Mouse (Mus musculus) liver, embryonic 15.5 days (tissue): ENCODE data around the gene Zrsr1. TPM values are rescaled to one million over a fixed set of nuclear protein-coding genes. Genes with fewer than 3 reads are reported as not detected.

Source experiments
- ATAC-seq: fragments of 200-750 bp; cut with Nextera tagmentation; 2 replicates; pipeline ENCODE4 v1.8.0; 2017; ENCODE audit warnings: moderate number of reproducible peaks, mild to moderate bottlenecking, moderate library complexity; ENCODE audit not compliant: insufficient read depth
- H3K27ac ChIP-seq: fragments of 300-500 bp; sonication (generic); replicated peaks from 2 replicates; pipeline ENCODE4 v1.5.1; 2015; ENCODE audit warnings: mild to moderate bottlenecking, inconsistent platforms
- H3K27me3 ChIP-seq: fragments of 300-500 bp; sonication (generic); 2 replicates; pipeline ENCODE4 v1.6.1; 2015; ENCODE audit warnings: mild to moderate bottlenecking, inconsistent platforms
- H3K36me3 ChIP-seq: fragments of 300-500 bp; sonication (generic); replicated peaks from 2 replicates; pipeline ENCODE4 v1.6.1; 2015; ENCODE audit warnings: moderate library complexity, mild to moderate bottlenecking, inconsistent platforms
- H3K4me1 ChIP-seq: fragments of 300-500 bp; sonication (generic); replicated peaks from 2 replicates; pipeline ENCODE4 v1.6.1; 2015; ENCODE audit warnings: inconsistent platforms
- H3K4me2 ChIP-seq: fragments of 300-500 bp; sonication (generic); 2 replicates; pipeline ENCODE4 v1.6.1; 2015; ENCODE audit warnings: moderate library complexity, mild to moderate bottlenecking, inconsistent platforms
- H3K4me3 ChIP-seq: fragments of 300-500 bp; sonication (generic); replicated peaks from 2 replicates; pipeline ENCODE4 v1.5.1; 2015; ENCODE audit warnings: mild to moderate bottlenecking, inconsistent platforms
- H3K9ac ChIP-seq: fragments of 300-500 bp; sonication (generic); 2 replicates; pipeline ENCODE4 v1.6.1; 2015; ENCODE audit warnings: moderate library complexity, mild to moderate bottlenecking, inconsistent platforms
- H3K9me3 ChIP-seq: fragments of 300-500 bp; sonication (generic); replicated peaks from 2 replicates; pipeline ENCODE4 v1.6.1; 2016; ENCODE audit warnings: inconsistent platforms
- WGBS: fragments of 180-500 bp; shearing (Covaris S2); methylation state at CpG from one replicate; pipeline ENCODE4 v1.1.7; 2015; ENCODE audit warnings: mixed read lengths; ENCODE audit not compliant: insufficient replicate concordance; 5-methylcytosine and 5-hydroxymethylcytosine counted together
- polyA plus RNA-seq: library from polyadenylated mRNA; unstranded; fragments of >200 nt; fragmentation: Nextera tagmentation; extraction: Ambion mirVana; gene quantifications from 2 replicates; pipeline ENCODE4 v1.2.1, GENCODE M21; 2015

Gene Zrsr1
- polyA plus RNA-seq, 1 experiment from 2014 or later = 2.6 TPM

- peak overlapping the region; percentile 74 for H3K4me3 ChIP-seq
- peak overlapping the region; percentile 74 for H3K9ac ChIP-seq
- H3K4me1 ChIP-seq = peaks cover 26% of the 10 kb centered on the region
- H3K27me3 ChIP-seq = no peaks in the 10 kb centered on the region
- H3K27ac ChIP-seq = peak overlapping the region; percentile 85
- H3K36me3 ChIP-seq = peaks cover 15% of the 10 kb centered on the region
- WGBS = 55% methylated on average over 1 of the region's 1 CpGs
- no peaks in the 10 kb centered on the region for H3K9me3 ChIP-seq
- ATAC-seq = no peak
- peak overlapping the region; percentile 82 for H3K4me2 ChIP-seq
Observed at GRCm38 (mm10) chr11:22989786-22990185, 18.0 kb downstream of the Zrsr1 start.

GRCm38 (mm10) chr11:22990393-22991126 lies 18.8 kb downstream of the Zrsr1 start, which contains the start of gene Cct4:
Cct4 (plus strand) TSS chr11:22990519.
- peak within 1 kb of the TSS; percentile 74 for H3K9ac ChIP-seq
- no peaks in the 10 kb centered on the region for H3K9me3 ChIP-seq
- under 1% methylated on average over 66 of the region's 66 CpGs for WGBS
- peak within 1 kb of the TSS; percentile 85 for H3K27ac ChIP-seq
- no peaks in the 10 kb centered on the region for H3K27me3 ChIP-seq
- H3K4me2 ChIP-seq = peak within 1 kb of the TSS; percentile 82
- peak; percentile 97 for ATAC-seq
- peak within 1 kb of the TSS; percentile 74 for H3K4me3 ChIP-seq
- H3K36me3 ChIP-seq = peaks cover 23% of the 10 kb centered on the region
- peaks cover 26% of the 10 kb centered on the region for H3K4me1 ChIP-seq

DNA sequence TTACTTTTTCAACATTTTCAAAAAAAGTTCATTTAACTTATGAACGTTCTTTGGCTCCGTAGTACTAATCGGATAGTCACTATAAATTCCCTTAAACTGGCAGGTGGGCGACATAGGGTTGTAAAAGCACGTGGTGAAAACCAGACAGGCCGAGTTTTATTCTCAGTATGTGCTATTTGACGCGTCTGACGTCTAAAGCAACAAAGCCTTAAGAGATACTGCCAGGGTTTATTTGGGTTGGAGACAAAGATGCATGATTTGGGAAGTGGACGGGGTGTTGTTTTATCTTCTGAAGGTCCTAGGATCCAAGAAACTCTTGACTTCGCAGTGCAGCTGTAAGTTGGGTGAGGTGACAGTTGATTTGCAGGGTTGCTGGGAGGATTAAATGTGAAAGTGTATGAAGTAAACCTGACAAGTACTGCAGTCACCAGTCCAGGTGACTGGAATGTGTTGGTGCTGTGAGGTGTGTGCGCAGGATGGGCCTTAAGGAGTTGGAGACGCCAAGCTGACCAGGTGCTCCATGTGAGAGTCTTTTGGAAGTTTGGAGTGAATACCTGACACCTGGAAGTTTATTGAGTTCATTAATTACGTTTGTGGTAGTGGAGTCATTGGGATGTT lies 19.5 kb downstream of the Zrsr1 start:
- Histone ChIP-seq H3K27me3 (no peaks in the 10 kb centered on the region), H3K4me2 (peak overlapping the region; percentile 82), H3K9me3 (no peaks in the 10 kb centered on the region), H3K27ac (peak overlapping the region; percentile 85), H3K9ac (peak overlapping the region; percentile 74), H3K36me3 (peaks cover 29% of the 10 kb centered on the region), H3K4me3 (peak overlapping the region; percentile 74), H3K4me1 (peaks cover 26% of the 10 kb centered on the region)
- 5% methylated on average over 14 of the region's 14 CpGs for WGBS
- no peak for ATAC-seq

DNA sequence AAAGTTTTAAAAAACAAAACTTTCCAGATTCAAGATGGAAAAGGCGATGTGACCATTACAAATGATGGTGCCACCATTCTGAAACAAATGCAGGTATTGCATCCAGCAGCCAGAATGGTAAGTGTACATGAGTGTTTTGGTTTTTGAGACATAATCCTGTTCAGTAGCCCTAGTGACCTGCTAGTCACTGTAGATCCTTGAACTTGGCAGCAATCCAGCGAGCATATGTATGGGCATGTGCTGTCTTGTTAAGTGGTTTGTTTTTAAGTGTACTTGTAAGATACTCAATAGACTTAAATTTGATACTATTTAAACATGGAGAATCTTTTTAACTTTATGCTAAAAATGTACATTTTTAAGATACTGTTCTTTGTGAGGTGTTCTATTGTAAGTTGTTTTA lies 22.5 kb downstream of the Zrsr1 start:
- Histone ChIP-seq H3K4me3 (no peak overlapping the region), H3K4me2 (no peak overlapping the region), H3K36me3 (peaks cover 47% of the 10 kb centered on the region), H3K27ac (no peak overlapping the region), H3K27me3 (no peaks in the 10 kb centered on the region), H3K9me3 (no peaks in the 10 kb centered on the region), H3K9ac (no peak overlapping the region), H3K4me1 (peaks cover 42% of the 10 kb centered on the region)
- 88% methylated on average over 2 of the region's 2 CpGs for WGBS
- no peak for ATAC-seq

DNA sequence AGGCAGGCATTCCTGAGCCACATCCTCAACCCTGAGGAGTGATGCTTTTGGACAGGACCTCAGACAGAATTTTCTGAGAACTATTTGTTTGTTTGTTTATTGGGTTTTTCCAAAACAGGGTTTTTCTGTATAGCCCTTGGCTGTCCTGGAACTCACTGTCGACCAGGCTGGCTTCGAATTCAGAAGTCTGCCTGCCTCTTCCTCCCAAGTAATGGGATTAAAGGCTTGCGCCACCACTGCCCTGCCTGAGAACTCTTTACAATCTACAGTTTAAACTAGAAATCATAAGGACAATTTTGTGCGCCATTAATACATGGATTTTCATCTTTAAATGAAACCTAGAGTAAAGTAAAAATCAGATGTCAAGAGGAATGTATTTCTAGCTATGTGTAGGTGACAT lies 23.7 kb downstream of the Zrsr1 start:
- H3K4me3 ChIP-seq = no peak overlapping the region
- H3K9me3 ChIP-seq = no peaks in the 10 kb centered on the region
- no peak overlapping the region for H3K9ac ChIP-seq
- WGBS = 89% methylated on average over 4 of the region's 4 CpGs
- H3K4me2 ChIP-seq = no peak overlapping the region
- H3K27ac ChIP-seq = no peak overlapping the region
- H3K36me3 ChIP-seq = peaks cover 59% of the 10 kb centered on the region
- H3K4me1 ChIP-seq = peaks cover 36% of the 10 kb centered on the region
- no peak for ATAC-seq
- no peaks in the 10 kb centered on the region for H3K27me3 ChIP-seq

DNA sequence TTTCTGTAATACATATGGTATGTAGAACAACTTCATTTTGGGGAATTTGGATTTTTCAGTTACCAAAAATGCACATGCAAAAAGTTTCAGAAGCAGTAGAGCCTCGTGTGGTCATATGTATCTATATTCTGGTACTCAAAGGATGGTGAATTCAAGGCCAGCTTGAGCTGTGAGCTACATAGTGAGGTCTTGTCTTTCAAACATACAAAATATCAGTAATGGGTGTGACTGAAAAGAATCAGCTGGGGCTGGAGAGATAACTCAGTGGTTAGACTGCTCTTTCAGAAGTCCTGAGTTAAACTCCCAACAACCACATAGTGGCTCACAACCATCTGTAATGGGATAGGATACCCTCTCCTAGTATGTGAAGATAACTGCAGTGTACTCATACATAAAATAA lies 26.5 kb downstream of the Zrsr1 start:
- Histone ChIP-seq H3K4me3 (no peak overlapping the region), H3K9ac (no peak overlapping the region), H3K4me2 (peak overlapping the region; percentile 52), H3K36me3 (peaks cover 80% of the 10 kb centered on the region), H3K9me3 (no peaks in the 10 kb centered on the region), H3K27me3 (no peaks in the 10 kb centered on the region), H3K4me1 (peaks cover 24% of the 10 kb centered on the region), H3K27ac (peak overlapping the region; percentile 68)
- ATAC-seq = peak; percentile 94
- WGBS = 35% methylated on average over 1 of the region's 1 CpGs

DNA sequence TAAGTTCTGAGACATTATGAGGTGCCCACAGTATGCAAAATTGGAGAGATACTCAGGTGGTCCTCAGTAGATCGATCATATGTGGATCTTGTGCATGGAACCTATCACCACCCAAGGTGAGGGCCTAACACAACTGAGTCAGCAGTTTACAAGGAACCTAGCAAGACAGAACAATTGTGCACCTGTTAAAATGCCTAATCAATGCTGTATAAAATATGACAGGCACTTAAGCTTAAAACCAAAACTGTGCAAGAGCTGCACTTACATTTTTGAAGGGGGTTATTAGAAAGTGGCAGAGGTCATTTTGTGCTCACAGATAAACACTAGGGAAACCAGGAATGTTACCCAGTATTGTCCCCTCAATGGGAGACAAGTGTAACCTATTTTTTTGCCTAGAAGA lies 33.5 kb downstream of the Zrsr1 start:
- H3K4me1 ChIP-seq = peaks cover 25% of the 10 kb centered on the region
- H3K27me3 ChIP-seq = no peaks in the 10 kb centered on the region
- H3K36me3 ChIP-seq = peaks cover 43% of the 10 kb centered on the region
- no peak overlapping the region for H3K4me3 ChIP-seq
- H3K9ac ChIP-seq = no peak overlapping the region
- H3K4me2 ChIP-seq = no peak overlapping the region
- no peak overlapping the region for H3K27ac ChIP-seq
- H3K9me3 ChIP-seq = no peaks in the 10 kb centered on the region
- WGBS = 74% methylated on average over 1 of the region's 1 CpGs
- no peak for ATAC-seq

GRCm38 (mm10) chr11:23007166-23007480 lies 35.3 kb downstream of the Zrsr1 start:
- peak overlapping the region; percentile 75 for H3K9ac ChIP-seq
- peak overlapping the region; percentile 90 for H3K27ac ChIP-seq
- peak overlapping the region; percentile 90 for H3K4me2 ChIP-seq
- H3K4me3 ChIP-seq = peak overlapping the region; percentile 65
- no peaks in the 10 kb centered on the region for H3K27me3 ChIP-seq
- H3K4me1 ChIP-seq = peaks cover 25% of the 10 kb centered on the region
- 4% methylated on average over 6 of the region's 6 CpGs for WGBS
- no peak; the same call in 1 of the 2 replicates for ATAC-seq
- H3K9me3 ChIP-seq = no peaks in the 10 kb centered on the region
- H3K36me3 ChIP-seq = peaks cover 27% of the 10 kb centered on the region

GRCm38 (mm10) chr11:23007481-23008180 lies 35.8 kb downstream of the Zrsr1 start, which contains the start of gene Fam161a:
Fam161a (plus strand) TSS chr11:23007531.
- H3K4me1 ChIP-seq = peaks cover 25% of the 10 kb centered on the region
- peaks cover 22% of the 10 kb centered on the region for H3K36me3 ChIP-seq
- peak within 1 kb of the TSS; percentile 90 for H3K4me2 ChIP-seq
- H3K27ac ChIP-seq = peak within 1 kb of the TSS; percentile 90
- peak within 1 kb of the TSS; percentile 75 for H3K9ac ChIP-seq
- ATAC-seq = peak; percentile 93
- under 1% methylated on average over 22 of the region's 22 CpGs for WGBS
- peak within 1 kb of the TSS; percentile 65 for H3K4me3 ChIP-seq
- H3K27me3 ChIP-seq = no peaks in the 10 kb centered on the region
- H3K9me3 ChIP-seq = no peaks in the 10 kb centered on the region

- Histone ChIP-seq H3K9me3 (no peaks in the 10 kb centered on the region), H3K9ac (peak overlapping the region; percentile 75), H3K4me1 (peaks cover 25% of the 10 kb centered on the region), H3K27me3 (no peaks in the 10 kb centered on the region), H3K4me2 (peak overlapping the region; percentile 90), H3K36me3 (peaks cover 20% of the 10 kb centered on the region), H3K4me3 (peak overlapping the region; percentile 65), H3K27ac (peak overlapping the region; percentile 90)
- under 1% methylated on average over 40 of the region's 40 CpGs for WGBS
- ATAC-seq = peak; percentile 80
Observed at GRCm38 (mm10) chr11:23008181-23008823, 36.5 kb downstream of the Zrsr1 start.

GRCm38 (mm10) chr11:23008824-23009200 lies 37.0 kb downstream of the Zrsr1 start:
- whole genome bisulfite sequencing = 18% methylated on average over 4 of the region's 4 CpGs
- H3K9ac ChIP-seq = peak overlapping the region; percentile 75; the same call in 1 of the 2 replicates
- no peak for ATAC-seq
- H3K27ac ChIP-seq = 0 out of 2 replicates have a peak overlapping the region, but pooled peaks have one; percentile 90
- no peaks in the 10 kb centered on the region for H3K9me3 ChIP-seq
- H3K4me3 ChIP-seq = peak overlapping the region; percentile 65
- H3K27me3 ChIP-seq = no peaks in the 10 kb centered on the region
- H3K4me1 ChIP-seq = peaks cover 25% of the 10 kb centered on the region
- peaks cover 14% of the 10 kb centered on the region for H3K36me3 ChIP-seq
- peak overlapping the region; percentile 90 for H3K4me2 ChIP-seq
